Mouse (Mus musculus) heart, postnatal 10 days (tissue): ENCODE measurements around the gene Smarcal1. TPM values are rescaled to one million over a fixed set of nuclear protein-coding genes. Genes with fewer than 3 reads are reported as not detected.

Experiments used
- total RNA-seq, 2 experiments: library from RNA; stranded (reverse); gene quantifications; 2 replicates each; pipeline ENCODE4 v1.2.3; 2021

Gene Smarcal1
- total RNA-seq, 2 experiments from 2014 or later, result 29.5 to 37.5 TPM

Other genes with a start within 250 kb of the Smarcal1 start
- not detected for gene March4, start 46.3 kb upstream of the Smarcal1 start, total RNA-seq
- not detected for gene Ankar, start 117.3 kb downstream of the Smarcal1 start, total RNA-seq
- gene Rpl37a, start 128.0 kb downstream of the Smarcal1 start, total RNA-seq, result 100 to 1,000 TPM; 828 to 840 TPM
- 1 to 10 TPM in 1 of 2 experiments, under 1 TPM in 1; 0.86 to 2.1 TPM for gene Igfbp2, start 241.3 kb downstream of the Smarcal1 start, total RNA-seq